In the genomic region with DNA sequence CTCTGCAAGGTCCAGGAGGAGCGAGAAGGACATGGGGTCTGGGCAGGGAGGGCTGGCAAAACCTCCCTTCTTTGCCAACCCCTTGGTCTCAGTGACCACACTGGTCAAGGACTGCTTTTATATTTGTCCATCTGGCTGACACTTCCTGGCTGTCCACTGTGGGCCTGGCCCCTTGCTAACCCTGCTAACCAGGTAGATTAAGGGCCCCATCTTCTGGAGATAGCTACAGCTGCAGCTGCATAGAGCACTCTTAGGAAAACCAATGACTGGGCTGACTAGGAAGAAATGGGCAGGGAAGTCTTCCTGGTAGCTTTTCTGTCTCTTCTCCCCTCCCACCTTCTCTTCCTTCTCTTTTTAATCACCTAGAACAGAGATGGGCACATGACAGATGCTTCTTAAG, we compare ENCODE assay signal across 17 mouse cellular contexts. TPM values are rescaled to one million over a fixed set of nuclear protein-coding genes. Genes with fewer than 3 reads are reported as not detected.
A peak's percentile ranks its signal among the peaks of the same experiment; 100 is the strongest.
DNase-seq lines count a peak whose midpoint lies in the region; ATAC-seq and TF ChIP-seq lines count a peak whose summit lies in the region.
"Had no signal": no experiment of that assay in that cellular context is flagged by ENCODE, and none has a peak within 500 bp of the region (broad histone marks: within the 10 kb centered on the region; RNA-seq: fewer than 3 reads in every experiment).

No protein-coding gene starts in this region.

- TF ChIP-seq RAD21 in MEL (IDR thresholded peaks at IDR 0.05; ENCODE audit: low read depth, low read length), result peak; percentile 21

- H3K9ac ChIP-seq in liver, adult 2 months (ENCODE audit: low read depth, low read length), result peak overlapping the region; percentile 32
- H3K9ac ChIP-seq in liver, embryonic 12.5 days, result no peak overlapping the region
- H3K9ac ChIP-seq in MEL (ENCODE audit: control insufficient read depth, low read depth, low read length, poor library complexity, severe bottlenecking), result no peak overlapping the region
- H3K9ac ChIP-seq: embryonic facial prominence, embryonic 12.5 days; heart, embryonic 13.5 days; hindbrain, embryonic 13.5 days; lung, embryonic 15.5 days had no signal

- TF ChIP-seq CTCF in gastrocnemius, adult 2 months (IDR thresholded peaks at IDR 0.05), result peak; percentile 41
- peak; percentile 74 for TF ChIP-seq CTCF in liver, adult 2 months (IDR thresholded peaks at IDR 0.05; ENCODE audit: low read depth, low read length)
- TF ChIP-seq CTCF in MEL (IDR thresholded peaks at IDR 0.05 in 2 of 3, conservative IDR thresholded peaks at IDR 0.05 in 1 of 3; ENCODE audit: control insufficient read depth in 1 of 3, insufficient read depth in 1 of 3, low read depth in 2 of 3, low read length in 3 of 3, poor library complexity in 1 of 3, severe bottlenecking in 1 of 3), result peak in 1 of 3 experiments; percentile 23; a peak in 2 of 6 replicates

- WGBS in liver, adult 2 months, result 47% methylated on average over 1 of the region's 1 CpGs
- WGBS in liver, embryonic 12.5 days (ENCODE audit: insufficient replicate concordance), result 85% methylated on average over 1 of the region's 1 CpGs

- H3K27ac ChIP-seq in gastrocnemius, adult 2 months, result no peak overlapping the region
- H3K27ac ChIP-seq in liver, adult 2 months (replicated peaks; ENCODE audit: insufficient read depth, low read depth, low read length), result no peak overlapping the region; the same call in 1 of the 2 replicates
- H3K27ac ChIP-seq in liver, embryonic 12.5 days, result no peak overlapping the region
- no peak overlapping the region for H3K27ac ChIP-seq in MEL (ENCODE audit: control insufficient read depth, low read depth, low read length)
- H3K27ac ChIP-seq: embryonic facial prominence, embryonic 12.5 days; heart, embryonic 13.5 days; hindbrain, embryonic 13.5 days; lung, embryonic 15.5 days; midbrain, embryonic 10.5 days had no signal

- H3K4me2 ChIP-seq in liver, embryonic 12.5 days, result no peak overlapping the region
- H3K4me2 ChIP-seq: embryonic facial prominence, embryonic 12.5 days; heart, embryonic 13.5 days; hindbrain, embryonic 13.5 days; lung, embryonic 15.5 days had no signal

- no peak for TF ChIP-seq EP300 in MEL (IDR thresholded peaks at IDR 0.05; ENCODE audit: low read depth in 1 of 2, low read length in 2 of 2)

- H3K9me3 ChIP-seq in liver, embryonic 12.5 days (replicated peaks), result no peaks in the 10 kb centered on the region
- H3K9me3 ChIP-seq in MEL (replicated peaks; ENCODE audit: insufficient read depth, low read length), result no peaks in the 10 kb centered on the region
- H3K9me3 ChIP-seq: embryonic facial prominence, embryonic 12.5 days; heart, embryonic 13.5 days; hindbrain, embryonic 13.5 days; lung, embryonic 15.5 days; midbrain, embryonic 10.5 days had no signal

- intact Hi-C loops in gastrocnemius, adult 2 months (cut with DNase I), result no loop called here
- intact Hi-C loops in left cerebral cortex, postnatal 4 days (cut with DNase I), result loop anchor here (10.0 kb wide), 1 partner anchor 130 kb away; a partner anchor contains a TSS

- H3K79me2 ChIP-seq in liver, adult 2 months (ENCODE audit: control insufficient read depth, insufficient read depth, low read length), result no peaks in the 10 kb centered on the region
- no peaks in the 10 kb centered on the region for H3K79me2 ChIP-seq in MEL (ENCODE audit: control insufficient read depth, insufficient read depth, low read length, poor library complexity)

- no peaks in the 10 kb centered on the region for H3K27me3 ChIP-seq in liver, adult 2 months (ENCODE audit: control insufficient read depth, insufficient read depth, low read length)
- peaks cover 67% of the 10 kb centered on the region for H3K27me3 ChIP-seq in liver, embryonic 12.5 days (replicated peaks)
- H3K27me3 ChIP-seq in MEL (ENCODE audit: control insufficient read depth in 1 of 2, insufficient read depth in 2 of 2, low read length in 2 of 2), result no peaks in the 10 kb centered on the region; a peak in 2 of 4 replicates
- H3K27me3 ChIP-seq: embryonic facial prominence, embryonic 12.5 days had no signal

- no peak for DNase-seq in gastrocnemius, adult 2 months
- no peak for DNase-seq in gastrocnemius, postnatal 25 days
- peak; percentile 77 for DNase-seq in liver, adult 2 months (ENCODE audit: extremely low read depth, low read depth, low spot score)
- DNase-seq in MEL (ENCODE audit: low read depth, low spot score), result no peak
- DNase-seq in kidney, postnatal 14 days, result peak; percentile 47
- DNase-seq in Muller cell, postnatal 12 days (ENCODE audit: inconsistent ontology term), result no peak
- DNase-seq in left cerebral cortex, postnatal 4 days, result no peak
- DNase-seq: adrenal gland, postnatal 36 days had no signal

- H3K4me3 ChIP-seq in gastrocnemius, adult 2 months, result no peak overlapping the region
- no peak overlapping the region for H3K4me3 ChIP-seq in liver, adult 2 months (ENCODE audit: insufficient read depth, low read depth, low read length)
- no peak overlapping the region for H3K4me3 ChIP-seq in liver, embryonic 12.5 days
- no peak overlapping the region for H3K4me3 ChIP-seq in MEL (ENCODE audit: control insufficient read depth in 1 of 2, insufficient read depth in 1 of 2, low read depth in 2 of 2, low read length in 2 of 2)
- H3K4me3 ChIP-seq: embryonic facial prominence, embryonic 12.5 days; heart, embryonic 13.5 days; hindbrain, embryonic 13.5 days; lung, embryonic 15.5 days; midbrain, embryonic 10.5 days had no signal

- TF ChIP-seq POLR2A in liver, adult 2 months (IDR thresholded peaks at IDR 0.05; ENCODE audit: extremely low read depth, insufficient read depth, low read length), result no peak
- TF ChIP-seq POLR2A in MEL (IDR thresholded peaks at IDR 0.05; ENCODE audit: control insufficient read depth in 1 of 2, insufficient read depth in 1 of 2, low read depth in 1 of 2, low read length in 2 of 2, poor library complexity in 1 of 2), result no peak

- no peaks in the 10 kb centered on the region for H3K36me3 ChIP-seq in liver, adult 2 months (ENCODE audit: control insufficient read depth, insufficient read depth, low read length)
- no peaks in the 10 kb centered on the region for H3K36me3 ChIP-seq in liver, embryonic 12.5 days
- no peaks in the 10 kb centered on the region for H3K36me3 ChIP-seq in MEL (ENCODE audit: control insufficient read depth in 1 of 2, insufficient read depth in 2 of 2, low read length in 2 of 2)
- H3K36me3 ChIP-seq: embryonic facial prominence, embryonic 12.5 days; heart, embryonic 13.5 days; hindbrain, embryonic 13.5 days; lung, embryonic 15.5 days; midbrain, embryonic 10.5 days had no signal

- no peak for ATAC-seq in liver, embryonic 12.5 days

- H3K4me1 ChIP-seq in liver, adult 2 months (ENCODE audit: control insufficient read depth, insufficient read depth, low read length), result peaks cover 14% of the 10 kb centered on the region; the same call in 1 of the 2 replicates
- peaks cover 30% of the 10 kb centered on the region for H3K4me1 ChIP-seq in liver, embryonic 12.5 days
- H3K4me1 ChIP-seq in MEL (ENCODE audit: control insufficient read depth in 1 of 2, insufficient read depth in 2 of 2, low read length in 2 of 2), result no peaks in the 10 kb centered on the region
- H3K4me1 ChIP-seq: embryonic facial prominence, embryonic 12.5 days; hindbrain, embryonic 13.5 days; lung, embryonic 15.5 days had no signal

RNA-seq across cellular contexts. Expression of a gene that starts 3.6 kb away (rescaled TPM):
- total RNA-seq in gastrocnemius, adult 2 months (2021), result not detected
- not detected for total RNA-seq in gastrocnemius, postnatal 25 days (2021)
- total RNA-seq in liver, adult 2 months (2014; rRNA removed), result 0.13 and 0.37 TPM in 2 replicates
- 0.27 and 0.70 TPM in 2 replicates for polyA plus RNA-seq in liver, adult 2 months (2012; rRNA removed)
- 0.37 and 0.53 TPM in 2 replicates for polyA plus RNA-seq in liver, embryonic 12.5 days (2016; fragmentation: Nextera tagmentation; extraction: Ambion mirVana)
- not detected in 2 replicates for total RNA-seq in MEL (2012; rRNA removed)
- under 1 TPM in 1 of 2 experiments, not detected in 1; 0.14 TPM for polyA plus RNA-seq in MEL (2012; ENCODE audit: insufficient read depth in 1 of 2, insufficient read length in 2 of 2, low read depth in 1 of 2, low replicate concordance in 2 of 2, missing spikeins in 1 of 2)
- not detected for total RNA-seq in left cerebral cortex, postnatal 4 days (2021)
- total RNA-seq: adrenal gland, postnatal 36 days; gastrocnemius, adult 8-10 months; left cerebral cortex, postnatal 14 days had no signal
- polyA plus RNA-seq: forebrain, embryonic 11.5 days; heart, embryonic 13.5 days; hindbrain, embryonic 13.5 days; lung, embryonic 15.5 days; midbrain, embryonic 10.5 days had no signal

RNA-seq across cellular contexts. Expression of a gene that starts 12.0 kb away (rescaled TPM):
- total RNA-seq in gastrocnemius, adult 2 months (2021), result 10 to 100 TPM; 17.9 to 22.4 TPM
- 10 to 100 TPM; 17.8 to 23.4 TPM for total RNA-seq in gastrocnemius, postnatal 25 days (2021)
- total RNA-seq in liver, adult 2 months (2014; rRNA removed), result 33.9 and 44.0 TPM in 2 replicates
- polyA plus RNA-seq in liver, adult 2 months (2012; rRNA removed), result 185 and 198 TPM in 2 replicates
- 93.2 and 101 TPM in 2 replicates for polyA plus RNA-seq in liver, embryonic 12.5 days (2016; fragmentation: Nextera tagmentation; extraction: Ambion mirVana)
- 53.4 and 53.5 TPM in 2 replicates for total RNA-seq in MEL (2012; rRNA removed)
- 10 to 100 TPM in 1 of 2 experiments, not detected in 1; 97.6 TPM for polyA plus RNA-seq in MEL (2012; ENCODE audit: insufficient read depth in 1 of 2, insufficient read length in 2 of 2, low read depth in 1 of 2, low replicate concordance in 2 of 2, missing spikeins in 1 of 2)
- total RNA-seq in left cerebral cortex, postnatal 4 days (2021), result 10 to 100 TPM; 27.5 to 28.3 TPM

RNA-seq across cellular contexts. Expression of a gene that starts 14.8 kb away (rescaled TPM):
- 1 to 10 TPM; 2.3 to 2.5 TPM for total RNA-seq in gastrocnemius, adult 2 months (2021)
- total RNA-seq in gastrocnemius, postnatal 25 days (2021), result 1 to 10 TPM; 2.8 to 5.7 TPM
- 1.7 and 4.9 TPM in 2 replicates for total RNA-seq in liver, adult 2 months (2014; rRNA removed)
- polyA plus RNA-seq in liver, adult 2 months (2012; rRNA removed), result 8.1 and 14.2 TPM in 2 replicates
- polyA plus RNA-seq in liver, embryonic 12.5 days (2016; fragmentation: Nextera tagmentation; extraction: Ambion mirVana), result 4.8 and 5.0 TPM in 2 replicates
- total RNA-seq in MEL (2012; rRNA removed), result 18.4 and 25.3 TPM in 2 replicates
- 10 to 100 TPM in 1 of 2 experiments, not detected in 1; 51.2 TPM for polyA plus RNA-seq in MEL (2012; ENCODE audit: insufficient read depth in 1 of 2, insufficient read length in 2 of 2, low read depth in 1 of 2, low replicate concordance in 2 of 2, missing spikeins in 1 of 2)
- total RNA-seq in left cerebral cortex, postnatal 4 days (2021), result 100 to 1,000 TPM; 185 to 187 TPM

RNA-seq across cellular contexts. Expression of a gene that starts 25.6 kb away (rescaled TPM):
- total RNA-seq in gastrocnemius, adult 2 months (2021), result not detected
- not detected for total RNA-seq in gastrocnemius, postnatal 25 days (2021)
- 21.5 and 28.1 TPM in 2 replicates for total RNA-seq in liver, adult 2 months (2014; rRNA removed)
- polyA plus RNA-seq in liver, adult 2 months (2012; rRNA removed), result 54.3 and 66.1 TPM in 2 replicates
- polyA plus RNA-seq in liver, embryonic 12.5 days (2016; fragmentation: Nextera tagmentation; extraction: Ambion mirVana), result 15.0 and 18.5 TPM in 2 replicates
- not detected in 2 replicates for total RNA-seq in MEL (2012; rRNA removed)
- under 1 TPM in 1 of 2 experiments, not detected in 1; 0.84 TPM for polyA plus RNA-seq in MEL (2012; ENCODE audit: insufficient read depth in 1 of 2, insufficient read length in 2 of 2, low read depth in 1 of 2, low replicate concordance in 2 of 2, missing spikeins in 1 of 2)
- not detected for total RNA-seq in left cerebral cortex, postnatal 4 days (2021)
- total RNA-seq: gastrocnemius, adult 8-10 months; left cerebral cortex, postnatal 14 days had no signal
- polyA plus RNA-seq: embryonic facial prominence, embryonic 12.5 days; forebrain, embryonic 11.5 days; hindbrain, embryonic 13.5 days had no signal

RNA-seq across cellular contexts. Expression of a gene that starts 39.2 kb away (rescaled TPM):
- 100 to 1,000 TPM; 169 to 183 TPM for total RNA-seq in gastrocnemius, adult 2 months (2021)
- total RNA-seq in gastrocnemius, postnatal 25 days (2021), result 100 to 1,000 TPM; 118 to 133 TPM
- total RNA-seq in liver, adult 2 months (2014; rRNA removed), result 4.1 and 7.9 TPM in 2 replicates
- 4.4 and 9.2 TPM in 2 replicates for polyA plus RNA-seq in liver, adult 2 months (2012; rRNA removed)
- 6.2 and 7.3 TPM in 2 replicates for polyA plus RNA-seq in liver, embryonic 12.5 days (2016; fragmentation: Nextera tagmentation; extraction: Ambion mirVana)
- 7.4 TPM in 1 of 2 replicates, not detected in the other for total RNA-seq in MEL (2012; rRNA removed)
- polyA plus RNA-seq in MEL (2012; ENCODE audit: insufficient read depth in 1 of 2, insufficient read length in 2 of 2, low read depth in 1 of 2, low replicate concordance in 2 of 2, missing spikeins in 1 of 2), result under 1 TPM in 1 of 2 experiments, not detected in 1; 0.65 TPM
- total RNA-seq in left cerebral cortex, postnatal 4 days (2021), result 10 to 100 TPM; 27.2 to 31.6 TPM

Comparison
In these comparisons a context has a peak if more than half of its experiments do, and no peak if none do; other contexts are left out.
1. DNase-seq: peak in liver, adult 2 months (single experiment) and kidney, postnatal 14 days (single experiment); none in gastrocnemius, adult 2 months (single experiment), gastrocnemius, postnatal 25 days (single experiment), MEL (single experiment), Muller cell, postnatal 12 days (single experiment) and left cerebral cortex, postnatal 4 days (single experiment).